Mouse (Mus musculus): ENCODE results near the gene Sec63. TPM values are rescaled to one million over a fixed set of nuclear protein-coding genes. Genes with fewer than 3 reads are reported as not detected.

Sec63 gene
- polyA plus RNA-seq, 1 experiment from 2014 or later, result 17.6 TPM

GRCm38 (mm10) chr10:42833871-42834727 lies 72.8 kb downstream of the Sec63 start:
- H3K27ac ChIP-seq, result no peak overlapping the region
- DNase-seq (ENCODE audit: low spot score), result no peak
- peaks cover 28% of the 10 kb centered on the region for H3K36me3 ChIP-seq (ENCODE audit: insufficient read depth, low read length)

GRCm38 (mm10) chr10:42838106-42838505 lies 76.8 kb downstream of the Sec63 start:
- TF ChIP-seq CTCF (IDR thresholded peaks at IDR 0.05; ENCODE audit: low read depth), result no peak
- no peak for DNase-seq (ENCODE audit: low spot score)

More at GRCm38 (mm10) chr10:42833871-42834727, 72.8 kb downstream of the Sec63 start:
- ATAC-seq (replicated peaks; ENCODE audit: low FRiP score, low read depth), result no peak
- Histone ChIP-seq H3K27me3 (ENCODE audit: insufficient read depth, low read length) (no peaks in the 10 kb centered on the region), H3K9ac (ENCODE audit: low read depth, low read length) (no peak overlapping the region), H3K4me1 (replicated peaks; ENCODE audit: insufficient read depth, low read length) (no peaks in the 10 kb centered on the region), H3K9me3 (replicated peaks; ENCODE audit: low read length) (no peaks in the 10 kb centered on the region), H3K4me2 (ENCODE audit: low read length) (no peak overlapping the region), H3K4me3 (replicated peaks; ENCODE audit: low read depth, low read length) (no peak overlapping the region)
- 92% methylated on average over 4 of the region's 4 CpGs for WGBS
- TF ChIP-seq CTCF (IDR thresholded peaks at IDR 0.05; ENCODE audit: low read depth), result no peak

GRCm38 (mm10) chr10:42838736-42839135 lies 77.4 kb downstream of the Sec63 start:
- H3K27me3 ChIP-seq (ENCODE audit: insufficient read depth, low read length), result no peaks in the 10 kb centered on the region
- 95% methylated on average over 2 of the region's 2 CpGs for WGBS
- DNase-seq (ENCODE audit: low spot score) (no peak), ATAC-seq (replicated peaks; ENCODE audit: low FRiP score, low read depth) (no peak)
- no peaks in the 10 kb centered on the region for H3K4me1 ChIP-seq (replicated peaks; ENCODE audit: insufficient read depth, low read length)
- no peaks in the 10 kb centered on the region for H3K9me3 ChIP-seq (replicated peaks; ENCODE audit: low read length)
- H3K9ac ChIP-seq (ENCODE audit: low read depth, low read length), result no peak overlapping the region
- no peak for TF ChIP-seq CTCF (IDR thresholded peaks at IDR 0.05; ENCODE audit: low read depth)
- H3K4me3 ChIP-seq (replicated peaks; ENCODE audit: low read depth, low read length), result no peak overlapping the region
- H3K4me2 ChIP-seq (ENCODE audit: low read length), result no peak overlapping the region
- peaks cover 3% of the 10 kb centered on the region; the same call in 1 of the 2 replicates for H3K36me3 ChIP-seq (ENCODE audit: insufficient read depth, low read length)
- no peak overlapping the region for H3K27ac ChIP-seq

More at GRCm38 (mm10) chr10:42838106-42838505, 76.8 kb downstream of the Sec63 start:
- no peak overlapping the region for H3K9ac ChIP-seq (ENCODE audit: low read depth, low read length)
- no peaks in the 10 kb centered on the region for H3K27me3 ChIP-seq (ENCODE audit: insufficient read depth, low read length)
- no peak overlapping the region for H3K27ac ChIP-seq
- no peak overlapping the region for H3K4me3 ChIP-seq (replicated peaks; ENCODE audit: low read depth, low read length)
- 88% methylated on average over 4 of the region's 4 CpGs for WGBS
- ATAC-seq (replicated peaks; ENCODE audit: low FRiP score, low read depth), result no peak
- H3K36me3 ChIP-seq (ENCODE audit: insufficient read depth, low read length), result peaks cover 6% of the 10 kb centered on the region; the same call in 1 of the 2 replicates
- H3K4me2 ChIP-seq (ENCODE audit: low read length), result no peak overlapping the region
- H3K4me1 ChIP-seq (replicated peaks; ENCODE audit: insufficient read depth, low read length), result no peaks in the 10 kb centered on the region
- H3K9me3 ChIP-seq (replicated peaks; ENCODE audit: low read length), result no peaks in the 10 kb centered on the region

- Histone ChIP-seq H3K36me3 (ENCODE audit: insufficient read depth, low read length) (peaks cover 3% of the 10 kb centered on the region; the same call in 1 of the 2 replicates), H3K4me1 (replicated peaks; ENCODE audit: insufficient read depth, low read length) (no peaks in the 10 kb centered on the region), H3K9me3 (replicated peaks; ENCODE audit: low read length) (no peaks in the 10 kb centered on the region), H3K4me3 (replicated peaks; ENCODE audit: low read depth, low read length) (no peak overlapping the region), H3K9ac (ENCODE audit: low read depth, low read length) (no peak overlapping the region), H3K4me2 (ENCODE audit: low read length) (no peak overlapping the region), H3K27ac (no peak overlapping the region), H3K27me3 (ENCODE audit: insufficient read depth, low read length) (no peaks in the 10 kb centered on the region)
- ATAC-seq (replicated peaks; ENCODE audit: low FRiP score, low read depth), result no peak
- 0 out of 2 replicates have a peak, but pooled peaks have one; percentile 10 for TF ChIP-seq CTCF (IDR thresholded peaks at IDR 0.05; ENCODE audit: low read depth)
- 96% methylated on average over 11 of the region's 11 CpGs for WGBS
- DNase-seq (ENCODE audit: low spot score), result no peak
These were observed 78.7 kb downstream of the Sec63 start for GRCm38 (mm10) chr10:42840036-42840435.

GRCm38 (mm10) chr10:42841531-42842195 lies 80.4 kb downstream of the Sec63 start:
- Histone ChIP-seq H3K27ac (no peak overlapping the region), H3K4me1 (replicated peaks; ENCODE audit: insufficient read depth, low read length) (no peaks in the 10 kb centered on the region)

GRCm38 (mm10) chr10:42842358-42842757 lies 81.1 kb downstream of the Sec63 start:
- peak; percentile 82 for DNase-seq (ENCODE audit: low spot score)
- H3K9ac ChIP-seq (ENCODE audit: low read depth, low read length), result no peak overlapping the region
- H3K27ac ChIP-seq, result no peak overlapping the region
- H3K4me2 ChIP-seq (ENCODE audit: low read length), result no peak overlapping the region
- no peaks in the 10 kb centered on the region for H3K27me3 ChIP-seq (ENCODE audit: insufficient read depth, low read length)
- peak; percentile 72 for ATAC-seq (replicated peaks; ENCODE audit: low FRiP score, low read depth)
- no peaks in the 10 kb centered on the region for H3K4me1 ChIP-seq (replicated peaks; ENCODE audit: insufficient read depth, low read length)
- no peak overlapping the region for H3K4me3 ChIP-seq (replicated peaks; ENCODE audit: low read depth, low read length)
- no peaks in the 10 kb centered on the region for H3K9me3 ChIP-seq (replicated peaks; ENCODE audit: low read length)
- WGBS, result 8% methylated on average over 9 of the region's 9 CpGs
- TF ChIP-seq CTCF (IDR thresholded peaks at IDR 0.05; ENCODE audit: low read depth), result peak; percentile 92
- peaks cover 1% of the 10 kb centered on the region; the same call in 1 of the 2 replicates for H3K36me3 ChIP-seq (ENCODE audit: insufficient read depth, low read length)

More at GRCm38 (mm10) chr10:42841531-42842195, 80.4 kb downstream of the Sec63 start:
- no peak for ATAC-seq (replicated peaks; ENCODE audit: low FRiP score, low read depth)
- Histone ChIP-seq H3K9ac (ENCODE audit: low read depth, low read length) (no peak overlapping the region), H3K4me3 (replicated peaks; ENCODE audit: low read depth, low read length) (no peak overlapping the region), H3K36me3 (ENCODE audit: insufficient read depth, low read length) (peaks cover 3% of the 10 kb centered on the region; the same call in 1 of the 2 replicates), H3K4me2 (ENCODE audit: low read length) (no peak overlapping the region), H3K9me3 (replicated peaks; ENCODE audit: low read length) (no peaks in the 10 kb centered on the region), H3K27me3 (ENCODE audit: insufficient read depth, low read length) (no peaks in the 10 kb centered on the region)
- DNase-seq (ENCODE audit: low spot score), result no peak
- TF ChIP-seq CTCF (IDR thresholded peaks at IDR 0.05; ENCODE audit: low read depth), result peak; percentile 55
- WGBS, result 75% methylated on average over 16 of the region's 16 CpGs

Measured in kidney, postnatal 0 days (tissue).